Mouse (Mus musculus) heart, embryonic 15.5 days (tissue): ENCODE data around the gene Dnajc6. TPM values are rescaled to one million over a fixed set of nuclear protein-coding genes. Genes with fewer than 3 reads are reported as not detected.

Experiments used
- ATAC-seq: fragments of 200-750 bp; cut with Nextera tagmentation; replicated peaks from 2 replicates; pipeline ENCODE4 v1.8.0; 2017; ENCODE audit warnings: low read depth, moderate TSS enrichment; ENCODE audit not compliant: insufficient number of reproducible peaks, insufficient read depth, low FRiP score
- H3K27ac ChIP-seq: fragments of 300-500 bp; sonication (generic); 2 replicates; pipeline ENCODE4 v1.5.1; 2015; ENCODE audit warnings: mild to moderate bottlenecking, inconsistent platforms
- H3K27me3 ChIP-seq: fragments of 300-500 bp; sonication (generic); 2 replicates; pipeline ENCODE4 v1.6.1; 2015; ENCODE audit warnings: inconsistent platforms
- H3K36me3 ChIP-seq: fragments of 300-500 bp; sonication (generic); 2 replicates; pipeline ENCODE4 v1.6.1; 2015; ENCODE audit warnings: mild to moderate bottlenecking, inconsistent platforms
- H3K4me1 ChIP-seq: fragments of 300-500 bp; sonication (generic); replicated peaks from 2 replicates; pipeline ENCODE4 v1.6.1; 2015; ENCODE audit warnings: inconsistent platforms
- H3K4me2 ChIP-seq: fragments of 300-500 bp; sonication (generic); 2 replicates; pipeline ENCODE4 v1.6.1; 2015; ENCODE audit warnings: inconsistent platforms, mild to moderate bottlenecking, moderate library complexity
- H3K4me3 ChIP-seq: fragments of 300-500 bp; sonication (generic); 2 replicates; pipeline ENCODE4 v1.5.1; 2015; ENCODE audit warnings: mild to moderate bottlenecking, inconsistent platforms
- H3K9ac ChIP-seq: fragments of 300-500 bp; sonication (generic); 2 replicates; pipeline ENCODE4 v1.6.1; 2015; ENCODE audit warnings: mild to moderate bottlenecking, inconsistent platforms
- H3K9me3 ChIP-seq: fragments of 300-500 bp; sonication (generic); replicated peaks from 2 replicates; pipeline ENCODE4 v1.6.1; 2016; ENCODE audit warnings: inconsistent platforms
- WGBS: fragments of 180-500 bp; shearing (Covaris S2); methylation state at CpG from one replicate; pipeline ENCODE4 v1.1.7; 2015; ENCODE audit warnings: mixed read lengths; 5-methylcytosine and 5-hydroxymethylcytosine counted together
- polyA plus RNA-seq: library from polyadenylated mRNA; unstranded; fragments of >200 nt; fragmentation: Nextera tagmentation; extraction: Ambion mirVana; gene quantifications from 2 replicates; pipeline ENCODE4 v1.2.1, GENCODE M21; 2015

The Dnajc6 gene
- polyA plus RNA-seq, 1 experiment from 2014 or later, result 0.43 TPM

DNA sequence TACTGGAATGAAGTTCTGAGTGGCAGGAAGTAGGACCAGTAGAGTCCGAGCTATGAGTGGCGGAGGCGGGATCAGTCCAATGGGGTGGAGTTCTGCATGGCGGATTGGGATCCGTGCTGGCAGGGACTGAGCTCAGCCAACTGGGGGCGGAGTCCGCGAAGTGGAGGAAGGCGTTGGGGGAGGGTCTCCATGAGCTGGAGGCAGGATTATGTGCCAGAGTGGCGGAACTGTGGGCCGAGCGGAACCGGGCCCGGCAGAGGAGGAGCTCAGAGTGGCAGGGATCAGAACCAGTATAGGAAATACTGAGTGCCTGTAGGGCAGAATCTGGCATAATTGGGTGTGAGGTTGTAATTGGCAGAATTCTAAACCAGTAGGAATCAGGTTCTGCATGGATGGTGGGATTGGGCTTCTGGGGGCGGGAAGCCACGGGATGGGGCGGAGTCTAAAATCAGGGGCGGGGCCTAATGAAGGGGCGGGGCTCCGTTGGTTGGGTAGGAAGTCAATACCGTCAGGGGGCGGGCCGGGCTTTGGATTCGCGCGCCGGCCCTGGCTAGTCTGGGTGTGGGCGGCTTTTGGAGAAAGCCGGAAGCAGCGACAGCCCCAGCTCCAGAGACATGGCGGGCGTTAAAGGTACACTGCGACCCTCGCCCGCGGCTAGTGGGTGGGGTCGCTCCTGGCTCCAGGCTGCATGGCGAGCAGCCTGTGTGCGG, 150.9 kb downstream of the Dnajc6 start, which contains the start of gene Leprot:
Gene Leprot, plus strand, starts transcription at position 523 of the 710 bp plus-strand sequence.
- Histone ChIP-seq H3K36me3 (no peaks in the 10 kb centered on the region), H3K9ac (peak within 1 kb of the TSS; percentile 95), H3K4me2 (peak within 1 kb of the TSS; percentile 72), H3K4me3 (peak within 1 kb of the TSS; percentile 91), H3K27me3 (no peaks in the 10 kb centered on the region), H3K4me1 (peaks cover 19% of the 10 kb centered on the region), H3K9me3 (no peaks in the 10 kb centered on the region), H3K27ac (peak within 1 kb of the TSS; percentile 95)
- under 1% methylated on average over 39 of the region's 39 CpGs for WGBS
- ATAC-seq, result peak; percentile 96

DNA sequence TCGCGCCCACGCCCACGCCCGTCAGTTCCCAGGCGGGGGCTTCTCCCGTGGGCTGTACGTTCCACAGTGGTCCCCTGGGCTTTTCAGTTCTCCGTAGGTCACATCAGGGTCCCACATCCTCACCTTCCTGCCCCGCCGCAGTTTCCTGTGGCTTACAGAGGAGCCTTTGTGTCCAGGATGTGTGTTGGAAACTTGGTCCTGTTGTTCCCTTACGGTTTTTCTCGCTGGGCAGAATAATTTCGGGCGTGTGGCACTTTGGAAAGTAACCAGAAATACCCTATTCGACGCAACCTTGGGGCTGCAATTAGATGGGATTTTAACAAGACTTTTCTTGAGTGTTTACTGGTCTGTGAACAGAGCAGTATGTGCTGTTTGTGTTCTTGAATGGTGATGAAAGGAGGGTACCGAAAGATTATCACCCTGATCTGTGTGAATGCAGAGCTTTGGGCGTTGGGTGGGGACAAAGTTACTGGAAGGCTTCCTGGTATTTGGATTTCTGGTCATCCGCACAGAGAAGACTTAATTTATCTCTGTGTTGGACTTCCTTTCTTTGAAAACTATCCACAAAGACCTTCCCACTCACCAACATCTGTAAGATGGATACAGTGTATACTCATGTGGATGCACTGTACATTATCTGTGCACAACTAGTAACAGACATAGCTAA, 151.7 kb downstream of the Dnajc6 start:
- no peak for ATAC-seq
- under 1% methylated on average over 20 of the region's 20 CpGs for WGBS
- Histone ChIP-seq H3K4me1 (peaks cover 19% of the 10 kb centered on the region), H3K9me3 (no peaks in the 10 kb centered on the region), H3K36me3 (no peaks in the 10 kb centered on the region), H3K27me3 (no peaks in the 10 kb centered on the region), H3K9ac (peak overlapping the region; percentile 95), H3K4me2 (peak overlapping the region; percentile 69), H3K27ac (peak overlapping the region; percentile 95), H3K4me3 (peak overlapping the region; percentile 91)

DNA sequence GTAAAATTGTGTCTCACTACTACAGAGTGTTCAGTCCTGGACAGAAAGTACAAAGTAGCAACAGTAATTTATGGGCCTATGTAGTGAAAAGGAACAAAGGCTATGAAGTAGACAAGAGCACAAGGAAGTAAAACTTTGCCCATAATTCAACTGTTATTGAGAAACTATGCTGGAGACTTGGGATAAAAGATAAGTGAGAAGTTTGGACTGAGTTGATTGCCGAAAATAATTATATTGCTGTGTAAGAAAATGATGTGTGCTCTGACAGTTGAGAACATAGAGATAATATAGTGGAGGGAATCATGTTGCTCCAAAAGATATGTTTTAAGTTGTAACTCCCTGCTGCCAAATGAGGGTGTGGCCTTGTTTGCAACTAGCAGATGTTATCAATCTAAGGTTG, 152.3 kb downstream of the Dnajc6 start:
- peak overlapping the region; percentile 91 for H3K4me3 ChIP-seq
- no peaks in the 10 kb centered on the region for H3K27me3 ChIP-seq
- ATAC-seq, result no peak
- no peaks in the 10 kb centered on the region for H3K9me3 ChIP-seq
- H3K4me1 ChIP-seq, result peaks cover 19% of the 10 kb centered on the region
- no peaks in the 10 kb centered on the region for H3K36me3 ChIP-seq
- H3K9ac ChIP-seq, result no peak overlapping the region
- peak overlapping the region; percentile 95; the same call in 1 of the 2 replicates for H3K27ac ChIP-seq
- peak overlapping the region; percentile 69 for H3K4me2 ChIP-seq
- 63% methylated on average over 1 of the region's 1 CpGs for WGBS

DNA sequence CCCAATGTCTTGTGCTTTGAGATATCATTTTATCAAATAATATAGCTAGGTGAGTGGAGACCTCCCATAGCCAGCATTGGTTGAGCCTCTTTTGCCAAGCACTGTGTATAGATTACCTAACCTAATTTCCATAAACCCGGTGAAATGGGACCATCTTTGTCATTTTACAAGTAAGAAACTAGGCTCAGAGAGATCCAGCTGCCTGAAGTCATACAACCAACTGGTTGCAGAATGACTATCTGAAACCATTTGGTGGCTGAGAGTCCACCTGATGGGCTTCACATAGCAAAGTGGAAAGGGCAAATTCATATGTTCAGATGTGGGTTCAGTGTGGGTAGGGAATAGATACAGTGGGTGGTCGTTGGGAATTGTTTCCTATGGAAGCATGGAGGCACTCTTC, 154.5 kb downstream of the Dnajc6 start:
- Histone ChIP-seq H3K9me3 (no peaks in the 10 kb centered on the region), H3K4me3 (no peak overlapping the region), H3K4me1 (peaks cover 19% of the 10 kb centered on the region), H3K36me3 (no peaks in the 10 kb centered on the region), H3K4me2 (no peak overlapping the region), H3K27ac (no peak overlapping the region), H3K9ac (no peak overlapping the region), H3K27me3 (no peaks in the 10 kb centered on the region)
- no peak for ATAC-seq
- WGBS, result 73% methylated on average over 2 of the region's 2 CpGs

DNA sequence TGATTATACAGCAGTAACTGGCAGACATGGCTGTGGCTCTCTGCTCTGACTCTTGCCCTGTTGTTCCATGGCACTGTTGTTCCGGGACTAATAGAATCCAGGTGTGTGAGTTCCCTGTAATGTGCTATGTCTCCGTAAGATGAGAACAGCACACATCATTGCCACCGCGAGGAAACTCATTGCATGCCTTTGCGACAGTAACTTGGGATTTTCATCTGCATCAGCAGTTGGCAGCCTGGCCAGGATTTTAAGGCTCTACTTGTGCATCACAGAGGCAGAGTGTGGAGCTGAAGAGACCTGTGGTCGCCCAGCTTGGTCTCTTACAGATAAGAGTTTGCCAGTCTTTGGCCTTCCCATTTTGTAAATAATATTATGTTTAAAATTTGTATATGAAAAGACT, 157.8 kb downstream of the Dnajc6 start:
- no peaks in the 10 kb centered on the region for H3K27me3 ChIP-seq
- H3K36me3 ChIP-seq, result peaks cover 3% of the 10 kb centered on the region; the same call in 1 of the 2 replicates
- peaks cover 2% of the 10 kb centered on the region; the same call in 1 of the 2 replicates for H3K4me1 ChIP-seq
- no peak overlapping the region for H3K27ac ChIP-seq
- no peak overlapping the region for H3K4me2 ChIP-seq
- no peak overlapping the region for H3K9ac ChIP-seq
- WGBS, result 84% methylated on average over 6 of the region's 6 CpGs
- H3K9me3 ChIP-seq, result no peaks in the 10 kb centered on the region
- no peak overlapping the region for H3K4me3 ChIP-seq
- no peak for ATAC-seq

DNA sequence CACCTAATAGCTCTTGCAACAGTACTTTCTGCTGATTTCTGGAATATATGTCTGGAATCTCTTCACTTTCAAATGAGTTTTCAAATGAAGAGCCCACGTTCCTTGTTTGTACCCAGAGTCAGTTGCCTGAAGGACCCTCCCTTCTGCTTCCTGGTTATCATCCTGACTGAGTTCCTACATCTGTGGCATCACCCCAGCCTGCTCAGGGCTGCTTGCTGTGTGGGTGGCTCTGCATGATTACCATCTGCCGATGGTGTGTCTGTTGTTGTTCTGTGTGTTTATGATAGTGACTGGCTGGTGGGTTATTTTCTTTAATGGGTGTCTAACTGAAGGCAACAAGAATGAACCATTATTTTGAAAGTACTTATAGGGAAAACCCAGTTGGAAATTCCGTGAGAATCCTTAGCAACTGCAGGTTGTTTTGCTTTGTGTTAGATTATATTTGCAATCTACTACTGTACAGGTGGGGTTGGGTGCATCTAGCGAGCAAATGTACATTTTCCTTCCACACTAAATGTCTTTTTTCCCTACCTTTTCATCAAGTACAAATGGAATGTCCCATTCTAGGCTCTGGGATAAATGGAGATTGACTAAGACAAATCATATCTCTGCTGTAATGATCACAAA, 158.5 kb downstream of the Dnajc6 start:
- no peaks in the 10 kb centered on the region for H3K27me3 ChIP-seq
- H3K27ac ChIP-seq, result no peak overlapping the region
- no peak overlapping the region for H3K9ac ChIP-seq
- peaks cover 9% of the 10 kb centered on the region for H3K36me3 ChIP-seq
- no peak overlapping the region for H3K4me3 ChIP-seq
- H3K9me3 ChIP-seq, result no peaks in the 10 kb centered on the region
- no peaks in the 10 kb centered on the region for H3K4me1 ChIP-seq
- ATAC-seq, result no peak
- WGBS, result 76% methylated on average over 4 of the region's 4 CpGs
- H3K4me2 ChIP-seq, result no peak overlapping the region

DNA sequence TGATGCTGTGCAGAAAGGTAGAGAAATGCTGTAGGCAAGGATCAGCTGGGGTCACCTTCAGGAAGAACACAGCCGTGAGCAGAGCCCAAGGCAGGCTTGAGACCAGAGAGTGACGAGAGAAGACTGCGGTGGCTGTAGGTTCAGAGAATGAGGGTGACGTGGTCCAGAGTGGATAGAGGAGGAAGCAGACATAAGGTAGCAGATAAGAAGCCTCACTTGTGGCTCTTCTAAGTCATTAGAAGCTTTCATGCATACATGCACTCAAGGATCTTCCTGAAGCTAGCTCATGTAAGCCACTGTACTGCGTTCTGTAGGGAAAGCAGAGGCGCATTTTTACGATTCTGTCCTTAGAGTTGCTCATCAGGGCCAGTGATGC, 159.0 kb downstream of the Dnajc6 start:
- peaks cover 12% of the 10 kb centered on the region for H3K36me3 ChIP-seq
- H3K27me3 ChIP-seq, result no peaks in the 10 kb centered on the region
- no peak for ATAC-seq
- no peak overlapping the region for H3K4me2 ChIP-seq
- no peaks in the 10 kb centered on the region for H3K4me1 ChIP-seq
- WGBS, result 72% methylated on average over 7 of the region's 7 CpGs
- no peaks in the 10 kb centered on the region for H3K9me3 ChIP-seq
- H3K4me3 ChIP-seq, result no peak overlapping the region
- no peak overlapping the region for H3K27ac ChIP-seq
- H3K9ac ChIP-seq, result no peak overlapping the region

DNA sequence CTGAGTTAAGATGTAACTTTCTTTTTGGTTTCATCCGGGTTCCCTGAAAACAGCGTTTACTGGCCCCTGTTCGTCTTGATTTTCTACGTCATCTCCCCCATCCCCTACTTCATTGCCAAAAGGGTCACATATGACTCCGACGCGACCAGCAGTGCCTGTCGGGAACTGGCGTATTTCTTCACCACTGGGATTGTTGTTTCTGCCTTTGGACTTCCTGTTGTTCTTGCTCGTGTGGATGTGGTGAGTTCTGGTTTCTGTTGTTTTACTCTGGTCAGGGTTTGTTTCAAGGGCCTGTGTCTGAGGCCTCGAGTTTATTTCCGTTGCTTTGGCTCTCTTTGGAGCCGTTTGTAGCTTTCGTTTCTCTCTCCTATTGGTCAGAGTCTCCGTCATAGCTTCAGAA, 159.6 kb downstream of the Dnajc6 start:
- ATAC-seq, result no peak
- Histone ChIP-seq H3K9me3 (no peaks in the 10 kb centered on the region), H3K36me3 (peaks cover 19% of the 10 kb centered on the region), H3K4me2 (no peak overlapping the region), H3K27me3 (no peaks in the 10 kb centered on the region), H3K9ac (no peak overlapping the region), H3K4me1 (no peaks in the 10 kb centered on the region), H3K4me3 (no peak overlapping the region), H3K27ac (no peak overlapping the region)
- 73% methylated on average over 15 of the region's 15 CpGs for WGBS

DNA sequence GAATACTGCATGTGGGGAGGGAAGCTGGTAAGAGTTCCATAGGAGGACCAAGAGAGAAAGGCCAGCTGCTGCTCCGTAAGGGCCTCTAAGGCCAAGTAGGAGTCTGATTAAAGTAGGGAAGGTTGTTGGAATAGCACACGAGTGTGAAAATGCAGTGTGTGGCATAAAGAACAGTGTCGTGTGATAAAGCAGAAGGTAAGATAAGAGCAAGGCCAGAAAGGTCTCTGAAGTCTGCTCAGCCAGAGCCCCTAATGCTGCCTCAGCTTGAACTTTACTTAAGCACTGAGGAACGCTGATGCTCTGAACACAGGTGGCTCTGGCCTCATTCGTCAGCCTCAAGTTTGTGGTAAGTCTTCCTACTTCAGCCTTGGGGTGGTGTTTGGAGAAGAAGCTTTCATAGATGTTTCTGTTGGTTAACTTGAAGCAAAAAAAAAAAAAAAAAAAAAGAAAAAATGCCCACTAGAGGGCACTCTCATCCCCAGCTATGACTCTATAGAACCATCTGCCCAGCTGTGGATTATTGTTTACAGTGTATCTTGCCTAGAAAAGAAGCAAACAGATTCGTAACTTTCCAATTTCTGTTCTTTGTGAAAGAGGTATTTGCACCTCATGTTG, 160.6 kb downstream of the Dnajc6 start:
- Histone ChIP-seq H3K36me3 (peaks cover 27% of the 10 kb centered on the region), H3K9ac (no peak overlapping the region), H3K4me3 (no peak overlapping the region), H3K4me1 (no peaks in the 10 kb centered on the region), H3K9me3 (no peaks in the 10 kb centered on the region), H3K27ac (no peak overlapping the region), H3K4me2 (no peak overlapping the region), H3K27me3 (no peaks in the 10 kb centered on the region)
- 32% methylated on average over 6 of the region's 6 CpGs for WGBS
- ATAC-seq, result no peak

DNA sequence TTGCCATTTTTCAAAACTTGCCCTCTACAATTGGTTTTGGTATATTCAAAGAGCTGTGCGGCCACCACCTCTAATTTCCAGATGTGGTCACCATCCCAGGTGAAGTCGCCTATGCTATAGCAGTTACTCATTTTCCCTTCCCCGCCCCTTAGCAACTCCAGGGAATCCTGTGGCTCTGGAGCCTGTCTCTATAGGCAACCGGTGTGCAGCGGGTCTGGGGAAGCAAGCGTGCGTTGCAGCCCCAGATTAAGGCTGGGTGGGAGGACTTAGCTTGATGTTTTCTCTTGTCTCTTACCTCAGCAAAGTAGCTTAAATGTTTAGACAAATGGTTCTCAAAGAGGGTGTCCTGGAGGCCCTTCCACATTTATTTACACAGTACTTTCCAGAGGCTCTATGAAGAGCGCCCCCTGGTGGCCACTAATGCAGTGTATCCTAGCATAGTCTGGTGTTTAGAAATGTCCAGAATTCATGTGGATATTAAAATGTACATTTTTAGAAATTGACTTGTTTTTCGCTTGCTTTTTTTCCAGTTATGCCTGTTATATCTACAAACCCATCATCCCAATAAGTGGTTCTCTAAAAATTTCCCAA, 167.8 kb downstream of the Dnajc6 start:
- Histone ChIP-seq H3K9me3 (no peaks in the 10 kb centered on the region), H3K9ac (no peak overlapping the region), H3K4me1 (no peaks in the 10 kb centered on the region; the same call in 1 of the 2 replicates), H3K27ac (no peak overlapping the region), H3K36me3 (peaks cover 38% of the 10 kb centered on the region), H3K4me3 (no peak overlapping the region), H3K4me2 (no peak overlapping the region), H3K27me3 (no peaks in the 10 kb centered on the region)
- 70% methylated on average over 9 of the region's 9 CpGs for WGBS
- no peak for ATAC-seq

DNA sequence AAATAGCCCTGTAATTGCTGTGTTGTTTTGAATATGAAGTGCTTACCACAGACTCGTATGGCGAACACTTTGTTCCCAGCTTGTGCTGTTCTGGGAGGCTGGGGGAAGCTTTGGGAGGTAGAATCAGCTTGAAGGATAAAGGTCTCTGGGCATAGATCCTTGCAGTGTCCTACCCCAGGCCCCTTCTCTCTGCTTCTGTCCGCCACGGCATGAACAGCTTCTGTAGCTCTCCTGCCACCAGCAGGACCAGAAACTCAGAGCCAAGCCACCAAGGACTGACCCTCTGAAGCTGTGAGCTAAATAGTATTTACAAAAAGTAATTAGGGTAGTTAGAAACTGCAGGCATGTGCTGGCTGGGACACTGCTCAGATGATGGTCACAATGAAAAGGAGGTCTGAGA, 168.3 kb downstream of the Dnajc6 start:
- Histone ChIP-seq H3K9me3 (no peaks in the 10 kb centered on the region), H3K4me3 (no peak overlapping the region), H3K9ac (no peak overlapping the region), H3K27me3 (no peaks in the 10 kb centered on the region), H3K4me2 (no peak overlapping the region), H3K4me1 (no peaks in the 10 kb centered on the region; the same call in 1 of the 2 replicates), H3K36me3 (peaks cover 33% of the 10 kb centered on the region), H3K27ac (no peak overlapping the region)
- WGBS, result 87% methylated on average over 4 of the region's 4 CpGs
- ATAC-seq, result no peak
